Mouse (Mus musculus) stomach, embryonic 14.5 days (tissue): Measurements from ENCODE around the gene Tbpl1. TPM values are rescaled to one million over a fixed set of nuclear protein-coding genes. Genes with fewer than 3 reads are reported as not detected.
A peak's percentile ranks its signal among the peaks of the same experiment; 100 is the strongest.

Experiments used
- ATAC-seq: fragments of 200-750 bp; cut with Nextera tagmentation; 2 replicates; pipeline ENCODE4 v1.8.0; 2017; ENCODE audit warnings: low read depth, moderate TSS enrichment; ENCODE audit not compliant: insufficient number of reproducible peaks, insufficient read depth, low FRiP score
- H3K27ac ChIP-seq: fragments of 300-500 bp; sonication (generic); 2 replicates; pipeline ENCODE4 v1.5.1; 2014; ENCODE audit warnings: mild to moderate bottlenecking, low read length, moderate library complexity, mixed read lengths
- H3K27me3 ChIP-seq: fragments of 300-500 bp; sonication (generic); 2 replicates; pipeline ENCODE4 v1.6.1; 2014; ENCODE audit warnings: low read length, control low read depth, mixed read lengths; ENCODE audit not compliant: control insufficient read depth, insufficient read depth
- H3K36me3 ChIP-seq: fragments of 300-500 bp; sonication (generic); 2 replicates; pipeline ENCODE4 v1.6.1; 2014; ENCODE audit warnings: mild to moderate bottlenecking, control low read depth, low read length, moderate library complexity, mixed read lengths; ENCODE audit not compliant: control insufficient read depth, insufficient read depth
- H3K4me1 ChIP-seq: fragments of 300-500 bp; sonication (generic); 2 replicates; pipeline ENCODE4 v1.6.1; 2014; ENCODE audit warnings: low read length, control low read depth, mixed read lengths; ENCODE audit not compliant: control insufficient read depth, insufficient read depth
- H3K4me2 ChIP-seq: fragments of 300-500 bp; sonication (generic); replicated peaks from 2 replicates; pipeline ENCODE4 v1.6.1; 2014; ENCODE audit warnings: low read depth, low read length, control low read depth
- H3K4me3 ChIP-seq: fragments of 300-500 bp; sonication (generic); 2 replicates; pipeline ENCODE4 v1.5.1; 2014; ENCODE audit warnings: low read depth, low read length, control low read depth
- H3K9ac ChIP-seq: fragments of 300-500 bp; sonication (generic); replicated peaks from 2 replicates; pipeline ENCODE4 v1.6.1; 2014; ENCODE audit warnings: low read depth, mild to moderate bottlenecking, control low read depth, low read length, moderate library complexity, mixed read lengths
- H3K9me3 ChIP-seq: fragments of 300-500 bp; sonication (generic); 2 replicates; pipeline ENCODE4 v1.6.1; 2016; ENCODE audit warnings: low read depth, low read length, control low read depth; ENCODE audit not compliant: control insufficient read depth
- WGBS: fragments of 180-500 bp; shearing (Covaris S2); extraction: QIAGEN DNeasy Blood & Tissue Kit; methylation state at CpG from one replicate; pipeline ENCODE4 v1.1.7; 2014; 5-methylcytosine and 5-hydroxymethylcytosine counted together
- microRNA-seq: library from miRNA; unstranded; fragments of <30 nt; microRNA quantifications from one replicate; pipeline ENCODE4, GENCODE M21; 2016
- polyA plus RNA-seq: library from polyadenylated mRNA; unstranded; fragments of >200 nt; fragmentation: Nextera tagmentation; extraction: Ambion mirVana; gene quantifications from 2 replicates; pipeline ENCODE4 v1.2.1, GENCODE M21; 2014

The Tbpl1 gene
- polyA plus RNA-seq, 1 experiment from 2014 or later, result 67.9 TPM

DNA sequence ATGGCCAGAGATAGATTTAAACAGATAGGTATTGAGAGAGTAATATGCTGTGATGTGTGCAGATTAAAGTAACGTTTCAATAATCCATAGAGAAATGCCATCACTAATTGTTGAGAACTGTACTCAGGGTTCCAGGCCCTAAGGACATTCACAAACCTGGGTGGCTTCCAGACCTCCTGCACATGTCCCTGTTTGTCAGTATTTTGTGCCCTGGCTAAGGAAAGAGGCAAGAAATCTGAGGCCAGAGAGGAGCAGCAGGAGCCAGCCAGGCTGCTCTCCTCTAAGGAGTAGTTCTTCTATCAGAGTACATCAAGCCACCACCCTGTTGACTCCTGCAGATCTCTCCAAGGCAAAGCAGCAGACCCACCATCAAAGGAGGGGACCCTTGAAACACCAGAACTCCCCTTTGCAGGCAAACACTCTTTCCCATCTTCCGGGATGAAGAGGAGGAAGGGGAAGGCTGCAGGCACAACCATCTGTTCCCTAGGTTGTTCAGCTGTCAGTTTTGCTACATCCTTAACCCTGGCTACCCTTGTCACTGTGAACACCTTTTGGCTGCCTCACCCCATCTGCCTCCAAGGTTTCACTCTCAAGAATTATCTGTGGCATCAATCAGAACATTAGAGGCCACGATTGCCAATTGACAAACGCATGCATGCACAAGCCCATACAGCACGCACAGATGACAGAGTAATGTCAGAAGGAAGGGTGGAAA, 71.3 kb downstream of the Tbpl1 start:
- Histone ChIP-seq H3K4me3 (no peak overlapping the region), H3K36me3 (no peaks in the 10 kb centered on the region), H3K4me1 (0 out of 2 replicates have a peak, but pooled peaks cover 5% of the 10 kb centered on the region), H3K27me3 (no peaks in the 10 kb centered on the region), H3K9me3 (no peaks in the 10 kb centered on the region), H3K27ac (no peak overlapping the region), H3K4me2 (no peak overlapping the region), H3K9ac (no peak overlapping the region)
- 81% methylated on average over 5 of the region's 5 CpGs for WGBS
- ATAC-seq, result no peak

DNA sequence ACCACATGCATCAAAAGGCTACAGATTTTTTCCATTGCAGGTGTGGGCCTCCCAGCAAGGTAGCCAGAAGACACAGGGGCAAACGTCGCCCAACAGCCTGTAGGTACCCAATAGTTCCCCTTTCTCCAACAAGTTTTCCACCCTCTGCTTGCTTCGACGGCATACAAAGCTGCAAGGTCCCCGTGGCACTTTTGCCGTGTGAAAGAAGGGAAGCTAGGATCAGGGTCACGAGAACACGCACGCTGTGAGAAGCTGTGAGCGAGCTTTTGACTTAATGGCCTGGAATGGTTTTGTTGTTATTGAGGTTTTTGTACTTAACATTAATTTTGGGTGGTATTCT, 72.4 kb downstream of the Tbpl1 start:
- H3K36me3 ChIP-seq, result no peaks in the 10 kb centered on the region
- H3K27me3 ChIP-seq, result no peaks in the 10 kb centered on the region
- H3K4me2 ChIP-seq, result no peak overlapping the region
- 0 out of 2 replicates have a peak, but pooled peaks cover 5% of the 10 kb centered on the region for H3K4me1 ChIP-seq
- H3K27ac ChIP-seq, result peak overlapping the region; percentile 74
- no peak overlapping the region for H3K4me3 ChIP-seq
- H3K9me3 ChIP-seq, result no peaks in the 10 kb centered on the region
- no peak; the same call in 1 of the 2 replicates for ATAC-seq
- no peak overlapping the region for H3K9ac ChIP-seq
- 88% methylated on average over 10 of the region's 10 CpGs for WGBS

DNA sequence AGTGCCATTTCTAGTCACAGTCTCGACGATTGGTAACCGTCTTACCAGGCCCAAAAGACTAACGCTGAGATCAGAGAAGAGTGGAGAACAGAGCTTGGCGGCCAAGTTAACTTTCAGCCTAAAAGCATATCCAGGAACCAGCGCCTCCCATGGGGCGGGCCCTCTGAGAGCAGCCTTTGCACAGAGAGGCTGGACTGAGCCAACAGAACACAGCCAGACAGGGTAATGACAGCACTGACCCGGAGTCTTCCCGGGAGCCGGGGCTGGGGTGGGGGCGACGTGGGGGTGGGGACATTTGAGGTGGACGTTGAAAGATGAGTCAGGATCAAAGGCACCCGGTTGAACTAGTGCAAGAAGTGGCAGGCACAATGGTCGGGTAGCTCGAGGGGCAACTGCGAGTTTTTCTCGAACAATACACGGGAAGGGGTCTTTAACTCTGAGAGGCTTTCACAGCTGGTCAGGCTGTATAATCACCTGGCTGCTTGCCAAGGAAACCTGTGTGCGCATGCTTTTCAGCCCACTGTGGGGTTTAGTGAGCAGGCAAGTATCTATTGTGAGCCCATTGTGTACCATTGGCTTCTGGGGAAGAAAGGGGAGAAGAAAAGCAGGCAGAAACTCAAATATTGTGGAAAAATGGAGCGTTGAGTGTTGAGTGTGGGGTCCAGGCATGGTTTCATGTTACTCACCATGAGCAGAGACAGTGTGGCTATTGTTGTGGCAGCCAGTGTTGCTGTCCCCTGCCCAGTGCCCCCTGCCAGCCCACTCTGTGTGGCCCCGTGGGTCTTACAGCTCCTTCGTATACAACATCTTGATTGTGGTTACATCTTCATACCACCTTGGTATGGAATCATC, 73.0 kb downstream of the Tbpl1 start:
- 0 out of 2 replicates have a peak, but pooled peaks cover 5% of the 10 kb centered on the region for H3K4me1 ChIP-seq
- WGBS, result 35% methylated on average over 23 of the region's 23 CpGs
- H3K4me3 ChIP-seq, result no peak overlapping the region
- H3K9me3 ChIP-seq, result no peaks in the 10 kb centered on the region
- no peaks in the 10 kb centered on the region for H3K27me3 ChIP-seq
- peak; percentile 85 for ATAC-seq
- peak overlapping the region; percentile 25; the same call in 1 of the 2 replicates for H3K4me2 ChIP-seq
- no peak overlapping the region for H3K9ac ChIP-seq
- H3K27ac ChIP-seq, result peak overlapping the region; percentile 74
- no peaks in the 10 kb centered on the region for H3K36me3 ChIP-seq

Small RNA genes within 50 kb of the gene (microRNA-seq; reads per million reads assigned to microRNA genes)
- 1.3 reads per million for gene Mir7663

Other genes with a start within 250 kb of the Tbpl1 start
- gene Slc2a12, start 86.9 kb downstream of the Tbpl1 start, polyA plus RNA-seq, result 2.8 TPM in 2 replicates
- 366 and 410 TPM in 2 replicates for gene Tcf21, start 88.2 kb upstream of the Tbpl1 start, polyA plus RNA-seq